Mouse (Mus musculus) liver, embryonic 14.5 days (tissue): ENCODE measurements around the gene Dhrs9.

Experiments used
- CTCF ChIP-seq: IDR thresholded peaks from 2 replicates; pipeline ENCODE4 v1.5.1; 2016; ENCODE audit warnings: antibody characterized with exemption, low read depth, control low read depth
- EP300 ChIP-seq: IDR thresholded peaks from 2 replicates; pipeline ENCODE4 v1.6.1; 2016; ENCODE audit warnings: antibody characterized with exemption, low read depth

DNA sequence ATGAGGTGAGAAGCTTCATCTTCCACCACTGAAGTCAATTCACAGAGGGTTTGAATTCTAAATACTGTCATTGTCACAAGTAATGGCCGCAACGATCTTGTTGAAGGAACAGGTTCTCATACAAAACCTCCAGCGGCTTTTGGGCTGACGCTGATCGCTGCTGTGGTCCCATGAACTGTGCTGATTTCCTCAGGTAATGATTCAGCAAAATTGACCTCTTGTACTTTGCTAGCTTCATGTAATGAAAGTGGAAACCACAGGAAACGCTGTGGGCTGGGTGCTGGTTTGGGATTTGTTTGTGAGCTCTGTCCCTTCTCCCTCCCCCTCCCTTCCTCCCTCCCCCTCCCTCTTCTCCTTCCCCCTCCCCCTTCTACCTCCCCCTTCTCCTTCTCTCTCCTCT is 34.8 kb downstream of the Dhrs9 start:
- TF ChIP-seq EP300 = no peak
- no peak for TF ChIP-seq CTCF
